In the genomic region with DNA sequence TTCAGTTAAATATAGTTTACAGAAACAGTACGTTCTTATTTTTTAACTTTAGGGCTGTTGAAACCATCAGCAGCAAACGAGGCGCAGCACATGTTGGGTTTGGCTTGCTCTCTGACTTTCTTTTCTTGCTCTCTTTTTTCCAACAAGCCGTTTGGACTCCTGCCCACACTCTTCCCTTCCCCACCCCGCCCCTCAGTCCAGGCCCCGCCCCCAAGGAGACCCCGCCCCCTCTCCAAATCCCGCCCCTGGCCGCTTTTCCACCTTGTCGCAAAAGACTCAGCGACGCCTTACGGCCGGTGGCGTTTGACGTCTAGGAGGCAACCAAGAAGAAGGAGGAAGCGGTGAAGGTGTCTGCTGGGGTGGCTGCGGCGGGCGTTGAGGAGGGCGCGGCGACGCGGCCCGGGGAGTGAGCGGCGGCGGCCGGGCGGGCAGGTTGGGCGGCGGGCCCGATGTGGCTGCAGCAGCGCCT, we compare ENCODE assay signal across 8 mouse cellular contexts. TPM values are rescaled to one million over a fixed set of nuclear protein-coding genes. Genes with fewer than 3 reads are reported as not detected.
DNase-seq lines count a peak whose midpoint lies in the region; ATAC-seq lines count a peak whose summit lies in the region.

2510039O18Rik (plus strand) TSS at position 320 of the 469 bp plus-strand sequence.

- DNase-seq in T-cell, adult 2 months (ENCODE audit: low spot score): peak; percentile 85
- DNase-seq in cerebellum, postnatal 36 days: peak; percentile 81 to 82
- peak; percentile 80 to 83 for DNase-seq in frontal cortex, postnatal 36 days (ENCODE audit: low spot score in 2 of 2)
- peak; percentile 60 for DNase-seq in left cerebral cortex, adult 11 months (ENCODE audit: low spot score)
- DNase-seq in right cerebral cortex, adult 18-20 months: peak; percentile 86
- peak; percentile 64 for DNase-seq in urinary bladder, postnatal 10 days (ENCODE audit: low spot score)

- peak within 1 kb of the TSS; percentile 72 for H3K27ac ChIP-seq in hindbrain, embryonic 15.5 days (replicated peaks)
- peak within 1 kb of the TSS; percentile 96 for H3K27ac ChIP-seq in macrophage

- peaks cover 3% of the 10 kb centered on the region; the same call in 1 of the 2 replicates for H3K27me3 ChIP-seq in hindbrain, embryonic 15.5 days

- WGBS in hindbrain, embryonic 15.5 days: 3% methylated on average over 19 of the region's 35 CpGs
- 1% methylated on average over 28 of the region's 35 CpGs for WGBS in macrophage (ENCODE audit: missing documents)

- no peaks in the 10 kb centered on the region for H3K9me3 ChIP-seq in hindbrain, embryonic 15.5 days

- H3K9ac ChIP-seq in hindbrain, embryonic 15.5 days: peak within 1 kb of the TSS; percentile 93

- peak within 1 kb of the TSS; percentile 79 for H3K4me3 ChIP-seq in hindbrain, embryonic 15.5 days
- H3K4me3 ChIP-seq in macrophage (ENCODE audit: inconsistent target): peak within 1 kb of the TSS; percentile 69

- H3K36me3 ChIP-seq in hindbrain, embryonic 15.5 days: peaks cover 13% of the 10 kb centered on the region
- H3K36me3 ChIP-seq in macrophage (ENCODE audit: inconsistent target): peaks cover 18% of the 10 kb centered on the region

- H3K79me2 ChIP-seq in macrophage (ENCODE audit: inconsistent target): peaks cover 53% of the 10 kb centered on the region

- ATAC-seq in hindbrain, embryonic 15.5 days (ENCODE audit: low FRiP score, low read depth): peak; percentile 40

- peaks cover 46% of the 10 kb centered on the region for H3K4me1 ChIP-seq in hindbrain, embryonic 15.5 days (replicated peaks)

- H3K4me2 ChIP-seq in hindbrain, embryonic 15.5 days: peak within 1 kb of the TSS; percentile 100

RNA-seq across cellular contexts. Expression of gene 2510039O18Rik, which starts in this region (rescaled TPM):
- polyA plus RNA-seq in hindbrain, embryonic 15.5 days (2015; fragmentation: Nextera tagmentation; extraction: Ambion mirVana): 13.3 and 14.0 TPM in 2 replicates
- 10 to 100 TPM in 22 of 26 experiments, 1 to 10 TPM in 4; 3.6 to 36.9 (median 22.2) TPM for total RNA-seq in macrophage (2018; cell fraction: chromatin; rRNA removed)
- total RNA-seq in macrophage (2018; cell fraction: cytosol; rRNA removed): 10 to 100 TPM; 45.3 to 80.5 (median 62.6) TPM
- 100 to 1,000 TPM in 6 of 26 experiments, 10 to 100 TPM in 20; 39.2 to 130 (median 80.1) TPM for total RNA-seq in macrophage (2018; cell fraction: nucleus; rRNA removed)
- polyA plus RNA-seq in macrophage (2018): 39.1 to 67.9 TPM (median 59.0 TPM) in 3 replicates

Comparison
In these comparisons a context has a peak if more than half of its experiments do, and no peak if none do; other contexts are left out.
1. Peak in every context shown above with its lines: DNase-seq, ATAC-seq, H3K4me3 ChIP-seq and H3K27ac ChIP-seq.